ENCODE assay signal across 32 mouse cellular contexts in the genomic region with DNA sequence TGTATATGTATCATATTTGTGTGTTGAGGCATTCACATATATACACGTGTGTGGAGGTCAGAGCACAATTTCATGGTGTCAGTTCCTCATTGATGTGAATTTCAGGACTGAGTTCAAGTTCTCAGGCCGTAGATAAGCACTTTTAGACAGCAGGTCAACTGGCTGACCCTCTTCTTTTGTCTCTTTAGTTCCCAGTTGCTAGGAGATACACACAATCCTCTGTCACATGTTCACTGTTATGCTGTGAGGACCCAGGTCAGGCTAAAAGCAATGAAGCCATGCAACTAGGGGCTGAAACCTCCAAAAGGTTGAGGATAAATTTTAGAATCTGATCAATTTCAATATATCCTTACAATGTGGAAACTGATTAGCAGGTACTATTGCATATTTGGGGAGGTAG.
DNase-seq lines count a peak whose midpoint lies in the region; ATAC-seq and TF ChIP-seq lines count a peak whose summit lies in the region.
"Had no signal": no experiment of that assay in that cellular context is flagged by ENCODE, and none has a peak within 500 bp of the region (broad histone marks: within the 10 kb centered on the region; RNA-seq: fewer than 3 reads in every experiment).

No protein-coding gene starts in this region.

- no peak overlapping the region for H3K9ac ChIP-seq in forebrain, embryonic 12.5 days
- H3K9ac ChIP-seq in midbrain, embryonic 11.5 days (ENCODE audit: low read length): no peak overlapping the region
- no peak overlapping the region for H3K9ac ChIP-seq in midbrain, embryonic 15.5 days
- H3K9ac ChIP-seq: embryonic facial prominence, embryonic 15.5 days; kidney, embryonic 15.5 days; limb, embryonic 15.5 days; liver, embryonic 13.5 days had no signal

- no peak overlapping the region for H3K4me2 ChIP-seq in forebrain, embryonic 12.5 days
- no peak overlapping the region for H3K4me2 ChIP-seq in midbrain, embryonic 11.5 days
- H3K4me2 ChIP-seq in midbrain, embryonic 15.5 days: no peak overlapping the region
- H3K4me2 ChIP-seq: embryonic facial prominence, embryonic 15.5 days; heart, embryonic 11.5 days; kidney, embryonic 15.5 days; limb, embryonic 15.5 days; liver, embryonic 13.5 days had no signal

- TF ChIP-seq POLR2A in brain, embryonic 14.5 days (IDR thresholded peaks at IDR 0.05; ENCODE audit: borderline replicate concordance, extremely low read depth, insufficient read depth, insufficient read length, poor library complexity, severe bottlenecking): no peak

- H3K9me3 ChIP-seq in forebrain, embryonic 12.5 days: no peaks in the 10 kb centered on the region
- no peaks in the 10 kb centered on the region for H3K9me3 ChIP-seq in forebrain, embryonic 10.5 days
- no peaks in the 10 kb centered on the region for H3K9me3 ChIP-seq in midbrain, embryonic 11.5 days (ENCODE audit: control insufficient read depth, low read length)
- H3K9me3 ChIP-seq in midbrain, embryonic 15.5 days: no peaks in the 10 kb centered on the region
- H3K9me3 ChIP-seq: embryonic facial prominence, embryonic 10.5 days; embryonic facial prominence, embryonic 15.5 days; kidney, embryonic 15.5 days; limb, embryonic 10.5 days; limb, embryonic 15.5 days; liver, embryonic 13.5 days; megakaryocyte, embryonic 14.5 days had no signal

- DNase-seq in forebrain, embryonic 10.5 days (ENCODE audit: extremely low spot score, low spot score): no peak
- peak; percentile 84 for DNase-seq in midbrain, embryonic 11.5 days (ENCODE audit: low spot score, missing footprints)
- DNase-seq in brain, embryonic 14.5 days (ENCODE audit: low read depth): peak; percentile 20
- DNase-seq in mesoderm, embryonic 11.5 days (ENCODE audit: low read depth, low spot score): peak; percentile 34
- DNase-seq in ovary, adult 18-20 months (ENCODE audit: low spot score): no peak
- DNase-seq: adrenal gland, adult 8-10 months; cerebellum, adult 9-10 months; cerebellum, postnatal 36 days; gastrocnemius, adult 2 months; gastrocnemius, postnatal 36 days; heart, adult 18-20 months; heart, postnatal 36 days; kidney, adult 18-20 months; kidney, postnatal 25 days; liver, embryonic 13.5 days; lung, adult 18-20 months; lung, postnatal 4 days; right cerebral cortex, adult 18-20 months; spleen, adult 18-20 months; thymus, postnatal 14 days had no signal

- TF ChIP-seq CTCF in brain, embryonic 14.5 days (IDR thresholded peaks at IDR 0.05; ENCODE audit: borderline replicate concordance, extremely low read depth, insufficient read depth, insufficient read length): no peak

- ATAC-seq in forebrain, embryonic 12.5 days (ENCODE audit: low FRiP score): peak; percentile 49; the same call in 1 of the 2 replicates
- peak; percentile 89 for ATAC-seq in midbrain, embryonic 11.5 days (ENCODE audit: low FRiP score)
- no peak for ATAC-seq in midbrain, embryonic 15.5 days (replicated peaks)
- ATAC-seq: activated CD4-positive, CD25-positive, alpha-beta regulatory T cell, adult 4 months; lung, postnatal 0 days had no signal

- no peak overlapping the region for H3K27ac ChIP-seq in forebrain, embryonic 12.5 days
- H3K27ac ChIP-seq in forebrain, embryonic 10.5 days: no peak overlapping the region
- no peak overlapping the region for H3K27ac ChIP-seq in midbrain, embryonic 11.5 days (ENCODE audit: low read depth, low read length)
- no peak overlapping the region for H3K27ac ChIP-seq in midbrain, embryonic 15.5 days
- H3K27ac ChIP-seq: embryonic facial prominence, embryonic 10.5 days; embryonic facial prominence, embryonic 15.5 days; gastrocnemius, adult 2 months; kidney, embryonic 15.5 days; limb, embryonic 10.5 days; liver, embryonic 13.5 days had no signal

- peaks cover 18% of the 10 kb centered on the region for H3K4me1 ChIP-seq in forebrain, embryonic 12.5 days
- H3K4me1 ChIP-seq in forebrain, embryonic 10.5 days: peaks cover 36% of the 10 kb centered on the region
- H3K4me1 ChIP-seq in midbrain, embryonic 11.5 days (ENCODE audit: control insufficient read depth, insufficient read depth, low read length): peaks cover 17% of the 10 kb centered on the region; the same call in 1 of the 2 replicates
- H3K4me1 ChIP-seq in midbrain, embryonic 15.5 days: peaks cover 12% of the 10 kb centered on the region
- H3K4me1 ChIP-seq: embryonic facial prominence, embryonic 10.5 days; embryonic facial prominence, embryonic 15.5 days; kidney, embryonic 15.5 days; liver, embryonic 13.5 days; megakaryocyte, embryonic 14.5 days had no signal

- no peaks in the 10 kb centered on the region for H3K36me3 ChIP-seq in forebrain, embryonic 12.5 days (replicated peaks)
- H3K36me3 ChIP-seq in forebrain, embryonic 10.5 days (replicated peaks): no peaks in the 10 kb centered on the region
- H3K36me3 ChIP-seq in midbrain, embryonic 11.5 days (ENCODE audit: control insufficient read depth, insufficient read depth, low read length): no peaks in the 10 kb centered on the region
- no peaks in the 10 kb centered on the region for H3K36me3 ChIP-seq in midbrain, embryonic 15.5 days (replicated peaks)
- H3K36me3 ChIP-seq: embryonic facial prominence, embryonic 10.5 days; embryonic facial prominence, embryonic 15.5 days; kidney, embryonic 15.5 days; limb, embryonic 10.5 days; limb, embryonic 15.5 days; liver, embryonic 13.5 days had no signal

- WGBS in forebrain, embryonic 12.5 days: 23% methylated on average over 2 of the region's 2 CpGs
- 30% methylated on average over 2 of the region's 2 CpGs for WGBS in forebrain, embryonic 10.5 days
- 14% methylated on average over 2 of the region's 2 CpGs for WGBS in midbrain, embryonic 11.5 days
- WGBS in midbrain, embryonic 15.5 days: 24% methylated on average over 2 of the region's 2 CpGs

- no peak overlapping the region for H3K4me3 ChIP-seq in forebrain, embryonic 12.5 days (replicated peaks)
- H3K4me3 ChIP-seq in forebrain, embryonic 10.5 days: no peak overlapping the region
- H3K4me3 ChIP-seq in midbrain, embryonic 11.5 days (ENCODE audit: low read depth, low read length): no peak overlapping the region
- no peak overlapping the region for H3K4me3 ChIP-seq in midbrain, embryonic 15.5 days
- H3K4me3 ChIP-seq: embryonic facial prominence, embryonic 10.5 days; embryonic facial prominence, embryonic 15.5 days; gastrocnemius, adult 2 months; kidney, embryonic 15.5 days; limb, embryonic 10.5 days; limb, embryonic 15.5 days; liver, embryonic 13.5 days; megakaryocyte, embryonic 14.5 days had no signal

- H3K27me3 ChIP-seq in forebrain, embryonic 12.5 days: no peaks in the 10 kb centered on the region
- H3K27me3 ChIP-seq in forebrain, embryonic 10.5 days (ENCODE audit: poor library complexity, severe bottlenecking): peaks cover 9% of the 10 kb centered on the region; the same call in 1 of the 2 replicates
- H3K27me3 ChIP-seq in midbrain, embryonic 11.5 days (ENCODE audit: control insufficient read depth, insufficient read depth, low read length): no peaks in the 10 kb centered on the region
- no peaks in the 10 kb centered on the region for H3K27me3 ChIP-seq in midbrain, embryonic 15.5 days (replicated peaks)
- H3K27me3 ChIP-seq: CH12.LX; embryonic facial prominence, embryonic 15.5 days; kidney, embryonic 15.5 days; limb, embryonic 15.5 days; liver, embryonic 13.5 days; megakaryocyte, embryonic 14.5 days had no signal

Comparison
In these comparisons a context has a peak if more than half of its experiments do, and no peak if none do; other contexts are left out.
1. DNase-seq: peak in midbrain, embryonic 11.5 days (single experiment), brain, embryonic 14.5 days (single experiment) and mesoderm, embryonic 11.5 days (single experiment); none in forebrain, embryonic 10.5 days (single experiment) and ovary, adult 18-20 months (single experiment).